Mouse (Mus musculus): Measurements from ENCODE around the gene Bspry.
A peak's percentile ranks its signal among the peaks of the same experiment; 100 is the strongest.

The Bspry gene

DNA sequence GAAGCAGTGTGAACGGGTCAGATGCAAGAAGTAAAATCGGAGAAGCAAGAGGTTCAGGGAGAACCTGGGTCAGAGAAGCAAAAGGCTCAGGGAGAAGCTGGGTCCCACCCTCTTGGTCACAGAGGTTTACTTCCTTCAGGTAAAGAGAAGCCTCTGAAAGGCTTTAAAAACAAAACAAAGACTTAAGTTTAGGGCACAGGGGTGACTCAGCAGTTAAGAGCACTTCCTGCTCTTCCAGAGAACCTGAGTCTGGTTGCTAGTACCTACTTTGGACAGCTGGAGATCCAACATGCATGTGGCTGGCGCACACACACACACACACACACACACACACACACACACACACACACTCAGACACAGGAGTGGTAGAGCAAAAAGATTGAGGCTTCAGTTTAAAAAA is 5.1 kb downstream of the Bspry start:
- DNase-seq = no peak

DNA sequence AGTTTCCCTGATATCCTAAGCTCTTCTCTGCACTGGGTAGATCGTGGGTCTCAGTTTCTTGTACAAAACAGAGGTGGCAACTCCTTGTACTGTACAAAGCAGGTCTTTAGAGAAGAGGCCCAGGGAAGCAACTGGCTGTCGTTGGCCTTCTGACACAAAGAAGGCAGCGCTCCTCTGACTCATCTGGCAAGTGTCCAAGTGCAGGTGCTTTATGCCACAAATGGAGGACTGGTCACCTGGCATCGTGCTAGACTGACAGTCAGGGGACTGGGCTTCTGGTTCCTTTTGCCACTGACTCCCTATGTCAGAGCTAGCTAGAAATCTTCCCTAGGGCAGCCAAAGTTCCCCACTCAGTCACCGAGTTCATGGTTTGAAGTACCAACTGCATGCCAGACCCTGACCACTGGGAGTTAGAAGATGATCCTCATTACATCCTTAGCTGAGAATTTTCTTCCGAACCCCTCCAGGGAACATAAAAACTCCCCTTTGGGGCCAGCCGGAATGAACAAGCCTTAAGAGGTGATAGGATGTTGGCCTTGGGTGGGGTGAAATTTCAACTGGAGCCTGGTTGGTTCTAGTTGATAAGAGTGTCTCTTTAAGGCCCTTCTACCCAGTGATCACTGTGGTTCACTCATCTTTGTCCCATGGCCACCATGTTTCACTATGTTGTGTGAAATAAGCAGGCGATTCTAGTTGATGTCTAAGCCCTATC is 5.8 kb downstream of the Bspry start:
- DNase-seq = no peak

DNA sequence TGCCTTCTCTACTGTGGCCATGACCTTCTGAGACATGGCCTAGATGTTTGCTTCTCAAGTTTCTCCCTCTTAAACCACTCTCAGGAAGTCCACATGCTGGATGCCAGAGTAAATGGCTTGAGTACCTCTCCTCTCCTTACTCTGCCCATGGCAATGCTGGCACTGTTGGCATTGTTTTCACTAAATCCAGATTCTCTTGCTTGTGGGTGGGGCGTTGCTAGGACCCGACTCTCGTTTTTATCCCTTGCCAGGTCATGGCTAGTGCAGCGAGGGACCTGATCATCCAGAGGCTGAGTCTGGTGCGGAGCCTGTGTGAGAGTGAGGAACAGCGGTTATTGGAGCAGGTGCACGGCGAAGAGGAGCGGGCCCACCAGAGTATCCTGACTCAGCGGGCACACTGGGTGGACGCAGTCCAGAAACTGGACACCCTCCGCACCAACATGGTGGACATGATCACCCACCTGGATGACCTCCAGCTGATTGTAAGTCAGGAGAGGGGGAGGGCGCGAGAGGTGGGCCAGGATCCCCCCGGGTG is 6.4 kb downstream of the Bspry start:
- DNase-seq = no peak

DNA sequence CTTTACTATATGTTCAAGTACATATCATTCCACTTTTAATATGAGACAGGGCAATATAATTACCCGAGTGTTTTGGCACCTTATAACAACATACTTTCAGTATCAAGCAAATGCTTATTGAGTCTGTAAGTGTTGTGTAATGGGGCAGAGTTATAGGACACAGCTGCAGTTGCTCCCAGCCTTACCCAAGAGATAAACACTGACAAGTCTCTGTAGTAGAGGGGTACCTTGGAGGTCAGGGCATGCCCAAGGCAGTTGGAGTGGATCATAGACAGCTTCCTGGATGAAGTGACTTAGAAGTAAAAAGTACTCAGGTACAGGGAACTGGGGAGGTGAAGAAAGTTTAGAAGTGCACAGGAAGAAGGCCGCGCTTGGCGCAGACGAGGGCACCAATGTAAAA is 7.3 kb downstream of the Bspry start:
- no peak for DNase-seq

DNA sequence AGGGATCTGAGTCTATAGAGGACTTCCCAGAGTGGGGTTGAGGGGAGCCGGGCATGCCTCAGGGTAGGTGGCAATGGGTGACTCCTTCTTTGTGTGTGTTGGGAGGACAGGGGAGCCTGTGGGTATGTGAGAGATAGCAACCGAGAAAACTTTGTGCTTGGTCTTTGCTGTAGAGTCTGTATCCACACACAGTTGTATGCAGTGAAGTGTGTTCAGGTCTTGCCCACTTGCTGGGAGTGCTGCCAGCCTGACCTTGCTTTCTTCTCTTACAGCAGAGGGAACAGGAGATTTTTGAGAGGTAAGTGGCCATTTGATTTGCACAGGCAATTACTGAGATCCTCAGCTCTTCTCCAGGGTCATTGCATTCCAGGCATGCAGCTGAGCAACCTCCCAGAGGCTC is 8.1 kb downstream of the Bspry start:
- DNase-seq = no peak

DNA sequence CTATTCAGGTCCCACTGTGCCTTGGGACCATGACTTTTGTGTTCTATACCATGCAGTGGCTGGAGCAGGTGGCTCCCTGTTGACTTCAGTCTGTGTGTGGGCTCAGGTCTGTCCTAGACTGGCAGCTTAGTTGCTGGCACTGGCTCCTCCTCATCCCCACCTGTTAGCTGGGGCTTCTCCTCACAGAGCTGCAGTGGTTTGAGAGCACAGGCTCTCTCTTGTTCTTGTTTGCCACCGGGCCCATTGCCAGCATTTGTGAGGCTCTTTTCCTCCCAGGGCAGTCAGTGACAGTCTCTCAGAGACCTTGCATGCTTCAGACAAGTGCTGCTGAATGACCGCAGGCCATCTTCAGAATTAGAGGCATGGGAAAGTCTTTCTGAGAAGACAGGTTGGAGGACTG is 12.8 kb downstream of the Bspry start:
- DNase-seq = no peak

DNA sequence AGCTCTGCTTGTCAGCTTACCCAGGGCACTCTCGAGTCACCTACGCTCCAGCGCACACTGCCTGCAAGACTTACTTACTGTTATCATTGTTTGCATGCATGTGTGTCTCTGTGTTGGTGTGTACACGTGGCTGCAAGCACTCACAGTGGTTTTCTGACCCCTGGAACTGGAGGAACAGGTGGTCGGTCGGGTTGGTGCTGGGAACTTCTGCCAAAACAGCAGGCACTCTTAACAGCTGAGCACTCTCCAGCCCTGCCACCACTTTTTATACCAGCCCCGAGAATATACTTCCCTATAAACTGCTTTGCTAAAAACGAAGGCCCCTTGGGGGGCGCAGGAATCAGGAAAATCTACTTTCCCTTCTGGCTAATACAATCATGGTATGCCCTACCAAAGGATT is 14.4 kb downstream of the Bspry start:
- DNase-seq = no peak

DNA sequence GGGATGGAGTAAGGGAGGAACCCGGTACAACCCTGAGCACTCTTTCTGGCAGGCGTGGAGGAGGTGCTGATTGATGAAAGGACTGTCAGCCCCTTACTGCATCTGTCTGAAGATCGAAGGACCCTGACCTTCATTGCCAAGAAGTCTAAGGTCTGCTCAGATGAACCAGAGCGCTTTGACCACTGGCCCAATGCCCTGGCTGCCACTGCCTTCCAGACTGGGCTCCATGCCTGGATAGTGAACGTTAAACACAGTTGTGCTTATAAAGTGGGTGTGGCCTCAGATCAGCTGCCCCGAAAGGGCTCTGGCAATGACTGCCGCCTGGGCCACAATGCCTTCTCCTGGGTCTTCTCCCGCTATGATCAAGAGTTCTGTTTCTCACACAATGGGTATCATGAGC is 16.1 kb downstream of the Bspry start:
- DNase-seq = no peak

DNA sequence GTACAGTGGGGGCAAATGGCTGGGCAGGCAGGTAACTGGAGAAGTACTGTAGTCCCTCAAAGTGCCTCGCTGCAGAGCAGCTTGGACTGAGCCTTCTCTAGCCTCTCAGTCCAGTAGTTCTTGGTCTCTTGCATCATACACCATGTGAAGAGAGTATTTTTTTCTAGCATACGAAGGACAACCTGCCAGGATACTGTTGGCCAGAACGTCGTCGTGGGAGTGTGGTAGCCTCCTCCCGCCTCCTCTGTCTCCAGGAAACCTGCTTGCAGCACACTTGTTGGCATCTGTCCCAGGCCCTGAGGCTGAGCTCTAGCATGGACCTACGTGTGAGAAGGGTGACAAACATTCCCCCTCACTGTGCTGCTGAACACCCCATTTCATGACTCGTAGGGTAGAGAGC is 17.0 kb downstream of the Bspry start:
- DNase-seq = no peak

DNA sequence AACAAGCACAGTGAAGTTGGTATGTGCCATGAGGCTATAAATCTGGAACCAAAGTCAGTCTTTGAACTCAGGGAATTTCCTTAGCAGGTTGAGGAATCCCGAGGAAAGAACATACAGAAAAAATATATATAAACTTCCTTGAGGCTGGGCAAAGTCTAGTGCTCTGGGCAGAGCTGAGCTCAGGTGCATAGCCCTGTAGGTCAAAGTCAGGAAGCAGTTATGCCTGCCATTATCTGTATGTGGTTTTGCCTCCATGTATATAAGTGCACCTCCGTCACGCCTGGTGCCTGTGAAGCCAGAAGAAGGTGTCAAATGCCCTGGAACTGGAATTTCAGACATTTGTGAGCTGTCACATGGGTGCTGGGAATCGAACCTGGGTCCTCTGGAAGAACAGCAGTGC is 20.9 kb downstream of the Bspry start:
- DNase-seq = no peak

DNA sequence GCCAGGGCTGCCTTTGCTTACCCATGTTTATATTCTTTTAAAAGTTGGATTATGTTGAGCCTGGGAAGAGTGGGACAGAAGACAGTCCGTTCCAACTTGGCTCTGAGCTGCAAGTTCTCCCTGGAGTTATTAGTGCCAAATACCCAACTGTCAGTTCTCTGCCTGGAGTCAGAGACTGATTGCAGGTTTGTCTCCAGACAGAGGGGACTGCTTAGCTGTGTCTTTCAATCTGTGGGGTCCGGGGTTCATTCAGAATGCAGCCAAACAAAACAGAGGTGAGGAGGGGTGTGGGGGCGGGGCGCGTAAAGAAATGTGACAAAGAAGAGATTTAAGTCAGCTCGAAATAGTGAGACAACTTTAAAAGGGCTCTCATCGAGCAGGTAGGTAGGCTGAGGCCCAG is 21.7 kb downstream of the Bspry start:
- peak; percentile 26 for DNase-seq

DNA sequence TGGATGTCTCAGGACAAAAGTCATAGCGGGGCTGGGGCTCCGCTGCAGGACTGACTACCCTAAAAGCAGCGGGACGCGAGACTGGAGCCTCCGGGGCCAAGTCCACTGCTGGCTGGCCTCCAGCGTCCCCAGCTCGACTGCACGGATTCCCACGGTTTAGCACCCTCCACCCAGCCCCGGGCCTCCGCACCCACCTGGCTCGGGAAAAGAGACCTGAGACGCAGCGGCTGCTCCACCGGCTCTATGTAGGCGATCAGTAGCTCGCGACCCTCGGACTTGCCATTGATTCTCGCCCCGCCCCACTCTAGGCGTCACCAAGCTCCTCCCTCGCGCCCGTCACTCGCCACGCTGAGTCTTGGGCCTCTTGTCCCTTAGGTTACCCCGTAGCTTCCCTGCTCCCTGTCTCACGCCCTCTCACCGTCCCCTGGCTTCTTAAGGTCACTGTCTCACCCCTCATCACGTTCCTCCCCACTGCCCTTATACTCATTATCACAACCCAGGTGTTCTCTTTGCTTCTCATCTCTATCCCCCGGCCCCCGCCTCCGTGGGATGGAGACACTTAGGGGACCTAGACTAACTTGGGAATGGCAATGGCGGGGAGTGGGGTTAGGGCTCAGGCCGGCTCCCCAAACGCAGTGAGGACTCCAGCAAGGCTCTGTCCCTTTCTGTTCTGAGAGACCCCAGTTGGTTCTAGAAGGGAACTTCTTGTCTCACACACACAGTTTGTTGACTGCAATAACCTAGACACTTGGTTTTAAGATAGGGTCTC is 22.3 kb downstream of the Bspry start:
- peak; percentile 95 for DNase-seq

DNA sequence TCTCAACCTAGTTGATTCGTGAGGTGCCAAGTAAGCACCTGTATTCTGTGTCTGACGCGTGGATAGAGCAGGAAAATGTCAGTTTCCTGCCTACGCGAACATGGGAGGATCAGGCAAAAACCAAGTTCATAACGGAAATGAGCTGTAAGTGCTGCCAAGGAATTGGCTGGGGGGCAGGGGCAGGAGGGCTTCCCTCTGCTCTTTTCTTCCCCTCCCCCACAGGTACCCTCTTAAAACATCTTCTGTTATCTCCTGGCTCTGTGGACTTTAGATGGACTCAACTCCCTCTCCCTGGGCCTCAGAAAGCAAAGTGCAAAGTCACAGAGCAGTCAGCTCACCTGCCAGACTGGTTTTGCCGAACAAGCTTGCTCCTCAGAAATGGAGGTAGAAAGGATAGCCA is 23.1 kb downstream of the Bspry start:
- DNase-seq = no peak

DNA sequence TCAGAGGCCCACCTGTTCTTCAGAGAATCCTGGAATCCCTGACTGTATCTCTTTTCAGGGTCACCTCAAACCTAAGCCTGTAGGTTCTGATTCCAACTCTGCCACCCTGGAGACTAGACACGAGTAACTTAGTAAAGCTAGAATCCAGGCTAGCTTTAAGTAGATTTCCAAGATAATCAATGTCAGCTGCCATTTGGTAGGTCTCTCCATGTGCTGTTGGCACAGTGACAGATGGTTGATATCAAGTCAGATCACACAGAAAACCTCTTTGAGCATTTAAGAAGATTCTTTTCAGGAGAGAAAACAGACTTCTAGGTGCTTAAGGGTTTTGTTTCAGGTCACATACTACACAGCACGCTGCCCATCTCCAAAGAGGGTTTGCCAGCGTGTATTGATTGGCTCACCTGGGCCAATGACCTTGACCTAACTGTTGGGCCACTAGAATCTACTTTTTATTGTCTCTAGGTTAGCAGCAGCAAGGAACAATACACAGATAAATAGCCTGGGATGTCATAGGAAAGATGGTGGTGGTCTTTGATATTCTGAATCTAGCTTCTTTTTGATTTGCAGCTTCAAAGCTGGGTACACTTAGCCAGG is 23.6 kb downstream of the Bspry start, which contains the start of gene Hdhd3:
Hdhd3 (minus strand) TSS at position 94 of the 597 bp plus-strand sequence.
- no peak for DNase-seq

DNA sequence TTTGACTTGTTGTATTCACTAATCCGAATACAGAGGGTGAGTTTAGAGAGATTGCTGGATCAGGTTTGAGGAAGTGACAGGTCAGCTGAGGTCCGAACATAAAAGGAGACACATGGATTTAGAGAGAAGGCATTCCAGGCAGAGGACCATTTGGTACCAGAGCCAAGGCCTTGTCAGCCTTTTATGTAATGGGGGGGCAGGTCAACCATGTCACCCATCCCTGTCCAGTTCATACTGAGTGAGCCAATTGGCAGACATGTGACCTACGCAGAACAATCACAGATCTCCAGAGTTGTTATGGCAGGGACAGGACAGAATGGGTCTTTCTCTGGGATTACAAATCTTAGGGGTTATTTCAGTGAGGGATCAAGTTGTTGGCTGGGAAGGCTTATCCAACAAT is 26.1 kb downstream of the Bspry start:
- no peak for DNase-seq

DNA sequence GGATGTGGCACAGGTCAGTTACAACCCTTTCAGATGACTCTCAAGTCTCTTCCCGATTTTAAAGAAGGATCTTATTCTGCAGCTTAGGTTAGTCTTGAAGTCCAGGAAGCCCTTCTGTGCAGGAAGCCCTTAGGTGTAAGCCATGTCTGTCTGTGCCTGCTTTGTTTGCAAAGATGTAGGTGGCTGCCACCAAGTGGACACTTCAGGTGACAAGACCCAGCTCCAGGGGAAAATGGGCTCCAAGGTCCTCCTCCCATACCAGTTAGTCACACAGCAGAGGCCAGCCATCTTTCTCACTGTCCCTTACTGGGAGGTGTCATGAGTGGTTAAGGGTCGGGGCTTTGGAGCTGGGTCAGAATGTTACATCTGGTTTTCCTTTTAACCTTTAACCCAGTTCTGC is 26.9 kb downstream of the Bspry start:
- DNase-seq = peak; percentile 26

DNA sequence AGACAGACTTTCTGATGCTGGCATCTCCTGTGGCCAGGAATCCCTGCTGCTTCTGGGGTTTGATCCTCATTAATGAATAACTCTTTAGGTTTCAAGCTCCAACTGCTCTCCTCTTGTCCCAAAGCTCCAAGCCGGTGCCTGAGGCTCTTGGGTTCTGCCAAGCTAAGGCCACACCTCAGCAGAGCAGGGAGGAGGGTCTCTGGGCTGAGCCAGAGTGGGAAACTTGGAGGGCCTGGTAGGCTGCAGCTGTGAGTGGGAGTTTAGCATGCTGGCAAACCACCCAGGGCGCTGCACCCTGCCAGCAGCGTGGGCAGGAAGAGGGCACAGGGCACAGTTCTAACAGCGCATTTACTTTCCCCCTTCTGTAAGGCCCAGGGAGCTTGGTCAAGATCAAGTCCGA is 29.0 kb downstream of the Bspry start:
- DNase-seq = no peak

DNA sequence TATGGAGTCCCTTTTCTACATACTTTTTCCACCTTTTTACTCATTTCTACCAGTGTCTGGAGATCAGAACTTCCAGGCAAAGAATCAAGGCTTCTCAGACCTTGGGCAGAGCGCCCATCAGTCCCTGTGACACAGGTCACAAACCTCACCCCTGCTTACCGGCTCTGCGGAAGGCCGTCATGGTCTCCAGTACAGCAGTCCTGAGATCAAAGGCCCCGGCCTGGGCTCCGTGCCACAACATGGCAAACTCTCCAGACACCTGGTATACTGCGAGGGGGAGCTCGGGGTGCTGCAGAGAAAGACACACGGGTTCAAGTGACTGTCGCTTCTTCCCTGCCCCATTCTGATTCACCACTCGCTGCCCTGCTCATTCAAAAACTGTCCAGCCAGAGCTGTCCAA is 30.1 kb downstream of the Bspry start:
- no peak for DNase-seq

DNA sequence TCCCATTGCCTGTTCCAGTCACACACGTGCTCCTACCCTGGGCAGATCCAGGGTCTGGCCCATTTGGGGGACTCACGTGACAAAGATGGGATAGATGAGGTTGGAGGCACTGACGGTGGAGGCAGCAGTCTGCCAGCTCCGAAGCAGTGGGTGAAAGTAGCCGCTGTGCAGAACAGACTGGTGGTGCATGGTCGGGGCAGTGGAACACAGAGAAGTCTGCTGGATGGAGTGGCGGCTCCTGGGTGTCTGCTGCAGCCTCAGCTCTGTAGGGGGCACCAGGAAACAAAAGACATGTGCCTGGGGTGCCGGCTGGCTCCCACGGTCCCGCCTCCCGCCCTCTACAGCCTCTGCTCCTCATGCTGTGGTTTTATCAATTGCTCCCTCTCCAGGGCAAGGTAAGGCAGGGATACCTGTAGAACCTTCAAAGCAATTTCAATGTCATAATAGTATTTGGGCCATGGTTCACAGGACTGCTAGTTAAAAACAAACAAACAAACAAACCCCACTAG is 34.2 kb downstream of the Bspry start:
- no peak for DNase-seq

DNA sequence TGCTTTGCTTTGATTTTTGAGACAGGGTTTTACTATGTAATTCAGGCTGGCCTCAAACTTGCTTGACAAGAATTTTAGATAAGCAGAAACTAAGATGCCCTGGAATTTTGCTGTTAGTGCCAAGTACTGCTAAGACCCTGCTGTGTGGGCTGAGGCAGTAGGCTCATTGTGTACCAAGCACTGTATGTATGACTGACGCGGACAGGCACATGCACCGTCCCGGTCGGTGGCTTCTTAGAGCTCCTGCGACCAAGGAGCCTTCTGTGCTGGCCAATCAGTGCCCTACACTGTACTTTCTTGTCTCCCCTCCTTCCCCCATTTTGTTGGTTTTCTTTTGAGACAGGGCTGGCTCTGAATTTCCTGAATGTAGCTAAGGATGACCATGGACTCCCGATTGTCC is 35.1 kb downstream of the Bspry start:
- DNase-seq = no peak

DNA sequence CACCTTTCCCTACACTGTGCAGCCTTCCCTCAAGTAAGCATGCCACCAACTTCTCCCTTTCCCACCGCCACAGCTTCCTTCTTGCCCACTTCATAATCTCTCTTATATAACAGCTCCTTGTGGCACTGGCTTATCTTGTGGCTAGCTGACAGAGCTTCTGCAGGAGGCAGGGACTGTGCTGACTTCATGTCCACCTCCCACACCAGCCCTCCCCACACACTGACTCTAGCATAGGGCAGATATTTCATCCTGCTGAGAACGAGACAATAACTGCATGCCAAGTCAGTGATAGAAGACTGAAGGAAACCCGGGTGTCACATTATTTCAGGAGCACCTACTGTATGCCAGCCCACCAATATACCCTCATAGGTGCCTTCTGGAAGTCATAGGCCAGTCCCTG is 35.6 kb downstream of the Bspry start:
- no peak for DNase-seq

DNA sequence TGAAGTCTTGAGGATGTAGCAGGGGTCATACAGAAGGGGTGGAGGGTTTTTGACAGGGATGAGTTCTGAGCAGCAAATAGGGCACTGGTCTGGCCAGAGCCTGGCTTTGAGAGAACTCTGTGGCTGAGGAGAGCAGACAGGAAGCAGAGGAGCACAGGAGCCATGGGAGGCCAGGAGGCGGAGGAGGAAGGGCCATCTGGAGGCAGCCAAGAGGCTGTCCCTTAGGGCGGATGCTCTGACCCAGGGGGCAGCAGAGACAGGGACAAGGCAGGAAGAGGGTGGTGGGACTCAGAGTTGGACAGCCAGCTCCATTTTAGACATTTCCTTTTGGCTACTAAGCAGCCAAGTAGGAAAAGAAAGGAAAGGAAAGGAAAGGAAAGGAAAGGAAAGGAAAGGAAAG is 36.2 kb downstream of the Bspry start:
- no peak for DNase-seq

DNA sequence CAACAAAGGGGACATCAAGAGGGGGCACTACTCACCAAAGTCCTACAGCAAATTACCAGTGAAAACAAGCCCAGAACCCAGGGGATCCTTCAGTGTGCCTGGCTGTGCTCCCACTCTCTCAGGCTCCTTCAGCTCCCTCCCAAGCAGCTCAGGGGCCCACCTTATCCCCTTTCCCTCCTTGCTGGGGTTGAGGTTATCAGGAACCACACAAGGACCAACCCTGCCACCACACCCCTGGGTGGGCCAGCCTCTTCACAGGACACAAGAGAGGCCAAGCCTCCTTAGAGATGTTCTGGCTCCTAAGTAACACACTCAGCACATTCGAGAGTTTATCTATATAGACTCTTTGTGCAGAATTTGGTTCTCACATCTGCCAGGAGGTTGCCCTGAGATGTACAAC is 36.7 kb downstream of the Bspry start:
- no peak for DNase-seq

DNA sequence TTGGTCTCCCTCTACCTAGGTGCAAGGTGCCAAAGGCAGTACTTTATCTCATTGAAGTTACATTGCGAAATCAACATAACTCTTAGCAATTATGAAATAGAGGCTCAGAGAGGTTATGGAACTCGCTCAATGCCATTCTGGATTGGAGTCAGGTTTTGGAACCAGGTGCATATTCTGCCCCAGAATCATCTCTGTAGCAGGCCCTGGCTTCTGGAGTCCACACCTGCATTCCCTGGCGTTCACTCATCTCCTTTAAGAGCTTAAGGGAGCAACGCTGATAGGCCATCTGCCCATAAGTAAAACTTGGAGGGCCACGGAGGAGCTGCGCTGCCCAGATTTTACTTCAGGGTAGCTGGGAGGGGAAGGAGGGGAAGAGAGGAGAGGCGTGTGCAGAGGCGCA is 37.2 kb downstream of the Bspry start:
- DNase-seq = no peak

All from embryo, embryonic 11 days (tissue).